Mouse (Mus musculus) embryonic facial prominence, embryonic 10.5 days (tissue): ENCODE measurements around the gene Kcnn4. TPM values are rescaled to one million over a fixed set of nuclear protein-coding genes. Genes with fewer than 3 reads are reported as not detected.
A peak's percentile ranks its signal among the peaks of the same experiment; 100 is the strongest.

Source experiments
- DNase-seq: peaks from one replicate; pipeline ENCODE4 v3.0.0-alpha.2; 2017; ENCODE audit warnings: low spot score
- H3K27ac ChIP-seq: fragments of 300-500 bp; sonication (generic); replicated peaks from 2 replicates; pipeline ENCODE4 v1.5.1; 2016; ENCODE audit warnings: mild to moderate bottlenecking
- H3K27me3 ChIP-seq: fragments of 300-500 bp; sonication (generic); replicated peaks from 2 replicates; pipeline ENCODE4 v1.6.1; 2016; ENCODE audit warnings: low read depth, mild to moderate bottlenecking; ENCODE audit not compliant: poor library complexity, severe bottlenecking
- H3K36me3 ChIP-seq: fragments of 300-500 bp; sonication (generic); replicated peaks from 2 replicates; pipeline ENCODE4 v1.6.1; 2016; ENCODE audit warnings: mild to moderate bottlenecking, moderate library complexity
- H3K4me1 ChIP-seq: fragments of 300-500 bp; sonication (generic); 2 replicates; pipeline ENCODE4 v1.6.1; 2016
- H3K4me3 ChIP-seq: fragments of 300-500 bp; sonication (generic); 2 replicates; pipeline ENCODE4 v1.5.1; 2016; ENCODE audit warnings: mild to moderate bottlenecking, moderate library complexity
- H3K9me3 ChIP-seq: fragments of 300-500 bp; sonication (generic); 2 replicates; pipeline ENCODE4 v1.6.1; 2016; ENCODE audit warnings: mild to moderate bottlenecking
- WGBS: fragments of 180-500 bp; shearing (Covaris S2); methylation state at CpG from one replicate; pipeline ENCODE4 v1.1.7; 2016; 5-methylcytosine and 5-hydroxymethylcytosine counted together
- polyA plus RNA-seq: library from polyadenylated mRNA; unstranded; fragments of >200 nt; fragmentation: Nextera tagmentation; extraction: Ambion mirVana; gene quantifications from 2 replicates; pipeline ENCODE4 v1.2.1, GENCODE M21; 2016

The Kcnn4 gene
- 3.0 and 3.5 TPM in 2 replicates for polyA plus RNA-seq

DNA sequence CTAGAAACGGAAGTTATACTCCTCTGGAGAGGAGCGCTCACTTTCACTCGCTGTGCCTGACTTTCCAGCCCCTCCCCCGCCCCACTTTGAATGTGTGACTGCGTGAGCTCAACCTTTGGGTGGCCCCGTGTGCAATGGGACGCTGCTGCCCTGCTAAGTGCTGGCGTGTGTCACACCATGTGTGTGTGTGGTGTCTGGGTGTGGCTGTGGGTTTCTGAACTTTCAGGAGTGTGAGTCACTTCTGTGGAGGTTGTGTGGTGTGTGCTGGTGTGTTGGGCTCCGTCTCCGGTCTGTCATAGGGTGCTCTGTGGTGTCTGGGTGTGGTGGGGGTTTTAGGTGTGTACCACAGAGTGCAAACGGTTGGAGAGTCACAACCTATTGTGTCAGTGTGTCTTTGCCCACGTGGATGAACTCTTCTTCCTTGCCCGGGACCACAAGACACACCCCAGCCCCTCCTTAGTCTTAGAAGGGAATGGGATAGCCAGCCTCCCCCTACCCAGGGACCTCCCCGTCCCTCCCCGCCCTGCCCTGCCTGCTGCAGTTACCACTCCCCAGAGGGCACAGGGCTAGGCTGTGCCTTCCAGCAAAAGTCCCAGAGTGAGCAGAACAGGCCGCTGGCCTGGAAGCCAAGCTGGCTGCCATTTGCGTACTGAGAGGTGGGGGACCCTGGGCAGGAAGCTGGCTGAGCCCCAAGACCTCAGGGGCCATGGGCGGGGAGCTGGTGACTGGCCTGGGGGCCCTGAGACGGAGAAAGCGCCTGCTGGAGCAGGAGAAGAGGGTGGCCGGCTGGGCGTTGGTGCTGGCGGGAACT, at the start of gene Kcnn4:
Gene Kcnn4 (plus strand): TSS at position 533 of the 811 bp plus-strand sequence.
- Histone ChIP-seq H3K4me1 (peaks cover 21% of the 10 kb centered on the region), H3K4me3 (peak within 1 kb of the TSS; percentile 33), H3K27me3 (peaks cover 5% of the 10 kb centered on the region; the same call in 1 of the 2 replicates), H3K27ac (peak within 1 kb of the TSS; percentile 69; the same call in 1 of the 2 replicates), H3K36me3 (no peaks in the 10 kb centered on the region), H3K9me3 (no peaks in the 10 kb centered on the region)
- 40% methylated on average over 23 of the region's 23 CpGs for WGBS
- no peak for DNase-seq

- H3K9me3 ChIP-seq = peaks cover 16% of the 10 kb centered on the region
- H3K4me1 ChIP-seq = peaks cover 4% of the 10 kb centered on the region; the same call in 1 of the 2 replicates
- DNase-seq = no peak
- no peak overlapping the region for H3K4me3 ChIP-seq
- no peaks in the 10 kb centered on the region for H3K36me3 ChIP-seq
- WGBS = 80% methylated on average over 4 of the region's 4 CpGs
- H3K27me3 ChIP-seq = no peaks in the 10 kb centered on the region
- H3K27ac ChIP-seq = no peak overlapping the region
Observed at GRCm38 (mm10) chr7:24322593-24322992, 47.5 kb upstream of the Kcnn4 start.

GRCm38 (mm10) chr7:24325197-24325596, 44.9 kb upstream of the Kcnn4 start:
- 93% methylated on average over 6 of the region's 6 CpGs for WGBS
- Histone ChIP-seq H3K4me3 (no peak overlapping the region; the same call in 1 of the 2 replicates), H3K27me3 (no peaks in the 10 kb centered on the region), H3K27ac (no peak overlapping the region), H3K36me3 (no peaks in the 10 kb centered on the region), H3K9me3 (peaks cover 16% of the 10 kb centered on the region), H3K4me1 (peaks cover 4% of the 10 kb centered on the region; the same call in 1 of the 2 replicates)
- DNase-seq = no peak

DNA sequence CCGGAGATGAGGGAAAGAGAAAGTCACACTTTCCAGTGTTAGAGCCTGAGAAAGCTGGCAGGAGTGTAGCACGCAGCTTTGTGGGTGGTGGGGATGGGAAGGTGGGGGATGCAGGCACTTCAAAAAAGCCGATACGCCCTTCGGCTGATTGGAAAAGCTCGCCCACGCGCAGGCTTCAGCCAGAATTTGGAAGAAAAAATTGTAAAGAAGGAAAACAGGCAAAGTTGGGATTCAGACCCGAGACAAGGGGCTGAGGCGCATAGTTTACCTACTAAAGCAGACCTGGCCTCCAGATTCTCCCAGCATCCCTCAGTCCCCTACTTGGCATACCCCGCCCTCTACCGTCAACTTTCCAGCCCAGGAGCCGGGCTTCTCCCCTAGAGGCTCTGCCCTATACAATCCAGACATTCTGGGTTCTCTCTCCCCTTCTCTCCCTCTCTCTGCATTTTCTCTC, 44.4 kb upstream of the Kcnn4 start:
- H3K4me1 ChIP-seq = peaks cover 4% of the 10 kb centered on the region; the same call in 1 of the 2 replicates
- H3K9me3 ChIP-seq = peaks cover 16% of the 10 kb centered on the region
- DNase-seq = peak; percentile 69
- H3K36me3 ChIP-seq = no peaks in the 10 kb centered on the region
- no peaks in the 10 kb centered on the region for H3K27me3 ChIP-seq
- H3K4me3 ChIP-seq = peak overlapping the region; percentile 52
- H3K27ac ChIP-seq = peak overlapping the region; percentile 27
- WGBS = 4% methylated on average over 13 of the region's 13 CpGs

DNA sequence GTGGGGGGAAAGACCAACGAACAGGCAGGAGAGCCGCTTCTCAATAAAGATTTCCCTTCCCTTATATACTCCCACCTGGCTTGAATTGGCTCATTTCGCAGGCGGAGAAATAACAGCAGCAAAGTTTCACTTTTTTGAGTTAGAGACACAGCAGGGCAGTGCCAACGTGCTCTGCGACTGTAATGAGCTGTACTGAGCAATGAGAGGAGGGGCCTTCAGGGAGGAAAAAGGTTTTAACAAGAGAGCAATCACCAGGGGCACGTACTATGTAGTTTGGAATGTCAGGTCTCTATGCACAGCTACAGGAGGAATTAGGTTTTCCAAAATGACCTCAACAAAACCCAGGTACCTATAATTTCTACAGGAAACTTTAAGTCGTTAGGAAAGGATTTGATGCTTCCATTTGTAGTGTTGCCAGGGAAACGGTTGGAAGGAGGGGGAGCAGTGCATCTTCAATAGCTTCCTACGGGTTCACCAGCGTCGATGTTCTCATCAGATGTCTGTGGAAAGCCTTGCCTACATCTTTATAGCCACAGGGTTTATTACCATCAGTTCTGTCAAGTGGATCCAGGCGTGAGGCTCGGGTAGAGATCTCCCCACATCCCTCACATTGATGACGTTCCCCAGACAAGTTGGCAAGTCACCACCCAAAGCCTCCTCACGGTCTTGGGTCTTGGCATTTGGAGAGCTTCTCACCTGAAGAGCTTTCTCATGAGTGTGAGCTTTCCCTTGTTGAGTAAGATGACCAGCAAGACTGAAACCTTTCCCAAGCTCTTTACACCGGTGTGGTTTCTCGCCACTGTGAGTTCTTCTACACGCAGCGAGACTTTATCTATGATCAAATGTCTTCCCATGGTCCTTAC, 43.6 kb upstream of the Kcnn4 start:
- Histone ChIP-seq H3K4me3 (peak overlapping the region; percentile 52), H3K9me3 (peaks cover 16% of the 10 kb centered on the region), H3K36me3 (no peaks in the 10 kb centered on the region), H3K4me1 (peaks cover 4% of the 10 kb centered on the region; the same call in 1 of the 2 replicates), H3K27ac (no peak overlapping the region), H3K27me3 (no peaks in the 10 kb centered on the region)
- no peak for DNase-seq
- WGBS = 47% methylated on average over 20 of the region's 20 CpGs

- H3K9me3 ChIP-seq = peaks cover 16% of the 10 kb centered on the region
- no peak for DNase-seq
- no peaks in the 10 kb centered on the region for H3K36me3 ChIP-seq
- H3K4me1 ChIP-seq = peaks cover 4% of the 10 kb centered on the region; the same call in 1 of the 2 replicates
- no peaks in the 10 kb centered on the region for H3K27me3 ChIP-seq
- WGBS = 86% methylated on average over 14 of the region's 14 CpGs
- no peak overlapping the region for H3K4me3 ChIP-seq
- no peak overlapping the region for H3K27ac ChIP-seq
Observed at GRCm38 (mm10) chr7:24327281-24327975, 42.6 kb upstream of the Kcnn4 start.

DNA sequence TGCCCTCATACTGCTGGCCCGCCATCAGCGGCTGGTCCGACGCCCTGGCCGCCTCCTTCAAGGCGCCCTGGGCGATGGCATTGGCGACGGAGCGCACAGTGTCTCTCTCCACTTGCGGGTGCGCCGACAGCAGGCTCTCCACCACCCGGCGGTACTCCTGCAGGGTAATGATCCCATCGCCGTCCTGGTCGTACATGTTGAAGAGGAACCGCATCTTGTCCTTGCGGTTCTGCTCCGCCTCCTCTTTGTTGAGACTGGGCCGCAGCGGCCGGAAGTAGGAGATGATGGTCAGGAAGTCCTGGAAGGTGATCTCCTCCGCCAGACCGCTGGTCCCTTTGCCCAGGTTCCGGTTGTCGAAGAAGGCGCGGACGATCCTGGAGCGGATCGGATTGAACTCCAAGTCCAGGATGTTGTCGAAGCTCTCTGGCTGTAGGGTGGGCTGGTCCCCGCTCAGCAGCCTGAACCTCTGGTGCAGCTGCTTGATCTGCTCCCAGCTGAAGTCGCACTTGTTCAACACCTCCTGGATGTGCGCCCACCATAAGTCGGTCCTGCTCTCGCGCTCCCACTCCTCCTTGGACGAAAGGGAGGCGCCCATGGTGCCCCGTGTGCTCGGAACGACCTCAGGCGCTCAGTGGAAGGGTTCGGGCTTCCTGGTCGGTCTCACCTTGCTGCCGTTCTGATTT, 36.6 kb upstream of the Kcnn4 start, which contains the start of gene Tescl:
Gene Tescl (minus strand): TSS at position 633 of the 683 bp plus-strand sequence.
- H3K36me3 ChIP-seq = no peaks in the 10 kb centered on the region
- H3K27ac ChIP-seq = no peak within 1 kb of the TSS
- peaks cover 24% of the 10 kb centered on the region for H3K27me3 ChIP-seq
- WGBS = 48% methylated on average over 49 of the region's 49 CpGs
- H3K4me3 ChIP-seq = 0 out of 2 replicates have a peak within 1 kb of the TSS, but pooled peaks have one; percentile 21
- no peak for DNase-seq
- no peaks in the 10 kb centered on the region for H3K4me1 ChIP-seq
- peaks cover 8% of the 10 kb centered on the region; the same call in 1 of the 2 replicates for H3K9me3 ChIP-seq

DNA sequence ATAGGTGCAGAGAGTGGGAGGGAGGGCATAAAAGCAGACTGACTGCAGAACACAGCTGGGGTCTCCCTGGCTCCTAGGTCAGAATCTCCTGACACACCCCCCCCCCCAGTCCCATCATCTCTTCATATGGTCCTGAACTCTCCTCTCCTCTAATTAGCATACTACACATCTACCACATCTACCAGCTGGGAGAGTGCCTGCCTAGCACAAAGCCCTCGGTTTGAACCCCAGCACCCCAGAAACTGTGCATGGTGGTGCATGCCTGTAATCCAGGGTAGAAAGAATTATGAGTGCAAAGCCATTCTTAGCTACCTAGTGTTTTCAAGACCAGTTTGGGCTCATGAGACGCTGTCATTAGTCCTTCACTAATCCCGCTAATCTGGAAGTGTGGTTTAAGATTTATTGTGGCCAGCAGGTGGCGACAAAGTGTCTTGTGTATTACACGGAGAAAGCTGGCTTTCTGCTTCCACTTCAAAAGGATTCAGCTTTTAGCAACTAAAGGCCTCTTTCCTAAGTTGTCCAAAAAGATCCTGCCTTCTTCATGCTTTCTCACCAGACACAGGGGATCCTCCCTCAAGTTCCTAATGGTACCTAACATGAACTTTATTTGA, 34.3 kb upstream of the Kcnn4 start:
- H3K4me1 ChIP-seq = no peaks in the 10 kb centered on the region
- no peaks in the 10 kb centered on the region for H3K36me3 ChIP-seq
- no peak overlapping the region for H3K27ac ChIP-seq
- 10% methylated on average over 5 of the region's 5 CpGs for WGBS
- H3K27me3 ChIP-seq = peaks cover 24% of the 10 kb centered on the region
- peak; percentile 64 for DNase-seq
- peaks cover 11% of the 10 kb centered on the region; the same call in 1 of the 2 replicates for H3K9me3 ChIP-seq
- H3K4me3 ChIP-seq = no peak overlapping the region

GRCm38 (mm10) chr7:24338241-24338640, 31.8 kb upstream of the Kcnn4 start:
- H3K27me3 ChIP-seq = peaks cover 17% of the 10 kb centered on the region
- WGBS = 48% methylated on average over 2 of the region's 2 CpGs
- no peak overlapping the region for H3K27ac ChIP-seq
- peaks cover 6% of the 10 kb centered on the region; the same call in 1 of the 2 replicates for H3K9me3 ChIP-seq
- no peak for DNase-seq
- H3K4me3 ChIP-seq = no peak overlapping the region
- no peaks in the 10 kb centered on the region for H3K4me1 ChIP-seq
- H3K36me3 ChIP-seq = no peaks in the 10 kb centered on the region

DNA sequence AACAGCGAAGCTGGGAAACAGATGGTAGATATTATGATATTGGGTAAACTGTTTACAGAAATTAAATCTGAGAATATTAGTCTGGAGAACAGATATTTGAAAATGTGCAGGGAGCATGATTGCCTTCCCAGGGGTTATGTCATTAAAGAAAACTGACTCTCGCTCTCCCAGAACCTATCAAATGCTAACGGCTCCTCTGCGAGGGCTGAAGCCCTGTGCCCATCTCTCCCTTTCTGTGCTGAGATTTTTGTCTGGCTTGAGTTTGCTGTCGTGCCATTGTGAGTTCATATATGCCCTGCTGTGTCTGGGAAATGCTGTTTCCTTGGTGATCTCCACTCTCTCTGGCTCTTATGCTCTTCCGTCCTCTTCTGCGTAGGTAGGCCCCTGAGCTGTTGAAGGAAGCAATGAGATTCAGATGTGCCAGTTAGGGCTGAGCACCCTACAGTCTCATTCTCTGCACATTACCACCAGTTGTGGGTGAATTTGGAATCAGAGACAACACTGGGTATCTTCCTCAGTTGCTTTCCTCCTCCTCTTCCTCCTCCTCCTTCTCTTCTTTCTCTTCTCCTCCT, 26.3 kb upstream of the Kcnn4 start:
- 73% methylated on average over 7 of the region's 7 CpGs for WGBS
- no peak overlapping the region for H3K4me3 ChIP-seq

DNA sequence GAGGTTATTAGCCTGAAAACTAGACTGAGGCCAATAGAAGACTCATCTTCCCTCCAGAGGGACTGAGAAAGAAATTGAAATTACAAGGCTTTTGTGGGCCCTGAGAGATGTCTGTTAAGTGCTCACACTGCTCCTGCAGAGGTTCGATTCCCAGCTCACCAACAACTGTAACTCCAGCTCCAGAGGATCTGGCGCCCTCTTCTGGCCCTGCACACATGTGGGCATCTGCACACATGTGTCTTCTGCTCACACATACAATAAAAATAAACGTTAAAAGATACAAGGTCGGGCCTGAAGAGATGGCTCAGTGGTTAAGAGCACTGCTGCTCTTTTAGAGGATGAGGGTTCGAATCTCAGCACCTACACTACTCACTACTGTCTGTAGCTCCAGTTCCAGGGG, 23.6 kb upstream of the Kcnn4 start:
- H3K9me3 ChIP-seq = no peaks in the 10 kb centered on the region
- H3K4me3 ChIP-seq = no peak overlapping the region
- no peak overlapping the region for H3K27ac ChIP-seq
- WGBS = 64% methylated on average over 5 of the region's 5 CpGs
- DNase-seq = no peak
- H3K36me3 ChIP-seq = no peaks in the 10 kb centered on the region
- H3K4me1 ChIP-seq = no peaks in the 10 kb centered on the region
- H3K27me3 ChIP-seq = no peaks in the 10 kb centered on the region

More for the DNA sequence above, 26.3 kb upstream of the Kcnn4 start:
- no peak for DNase-seq
- Histone ChIP-seq H3K9me3 (peaks cover 2% of the 10 kb centered on the region; the same call in 1 of the 2 replicates), H3K27me3 (no peaks in the 10 kb centered on the region), H3K27ac (no peak overlapping the region), H3K4me1 (no peaks in the 10 kb centered on the region), H3K36me3 (no peaks in the 10 kb centered on the region)
